8 mouse cellular contexts compared by ENCODE assay signal in the genomic region with DNA sequence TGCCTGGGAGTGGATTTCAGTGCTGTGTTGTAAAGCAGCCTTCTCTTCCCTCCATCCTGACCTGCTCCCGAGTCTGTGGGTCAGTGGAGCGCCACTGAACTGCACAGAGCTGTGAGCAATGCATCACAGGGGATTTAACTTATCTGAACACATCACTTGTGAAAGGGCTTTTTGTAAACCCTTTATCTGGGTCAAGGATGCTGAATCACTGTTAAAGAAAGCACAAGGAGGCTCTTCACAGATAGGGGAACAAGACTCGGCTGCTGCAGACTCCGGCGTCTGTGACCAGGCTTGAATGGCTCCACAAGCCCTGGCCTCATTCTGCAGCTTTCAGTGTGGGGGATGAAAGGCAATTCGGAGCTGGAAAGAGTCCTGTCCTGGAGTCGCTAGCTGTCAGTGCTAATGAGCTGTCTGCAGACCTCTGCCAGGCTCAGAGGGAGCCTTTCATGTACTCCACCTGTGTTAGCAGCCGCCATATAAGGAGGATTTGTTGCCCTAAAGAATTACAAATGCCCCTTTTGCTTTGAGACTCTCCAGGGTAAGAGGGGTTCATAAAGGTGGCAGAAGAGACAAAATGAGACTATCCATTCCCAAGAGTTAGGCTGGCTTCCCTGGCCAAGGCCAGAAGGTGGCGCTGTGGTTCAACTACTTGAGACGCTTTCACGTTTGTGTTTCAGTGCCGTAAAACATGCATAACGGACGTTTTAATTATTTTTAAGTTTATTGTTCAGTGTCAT. TPM values are rescaled to one million over a fixed set of nuclear protein-coding genes. Genes with fewer than 3 reads are reported as not detected.
DNase-seq lines count a peak whose midpoint lies in the region; ATAC-seq lines count a peak whose summit lies in the region.

No protein-coding gene starts in this region.

- peaks cover 14% of the 10 kb centered on the region for H3K4me1 ChIP-seq in hindbrain, embryonic 15.5 days (replicated peaks)

- no peaks in the 10 kb centered on the region for H3K36me3 ChIP-seq in hindbrain, embryonic 15.5 days

- ATAC-seq in hindbrain, embryonic 15.5 days (ENCODE audit: low FRiP score, low read depth) = peak; percentile 80

- 15% methylated on average over 14 of the region's 14 CpGs for WGBS in hindbrain, embryonic 15.5 days

- DNase-seq in MN1 (ENCODE audit: low spot score) = peak; percentile 89
- peak; percentile 87 for DNase-seq in cerebellum, adult 8-10 months
- DNase-seq in frontal cortex, postnatal 14 days (ENCODE audit: low spot score in 2 of 2) = peak; percentile 71 to 86
- peak; percentile 76 for DNase-seq in left cerebral cortex, adult 11 months (ENCODE audit: low spot score)
- peak; percentile 78 to 87 for DNase-seq in lung, postnatal 4 days
- DNase-seq in right cerebral cortex, adult 18-20 months = peak; percentile 81
- DNase-seq in urinary bladder, adult 2 months (ENCODE audit: low spot score) = peak; percentile 68

- peak overlapping the region; percentile 12; the same call in 1 of the 2 replicates for H3K9ac ChIP-seq in hindbrain, embryonic 15.5 days

- H3K27me3 ChIP-seq in hindbrain, embryonic 15.5 days = no peaks in the 10 kb centered on the region

- peak overlapping the region; percentile 58 for H3K4me2 ChIP-seq in hindbrain, embryonic 15.5 days

- H3K9me3 ChIP-seq in hindbrain, embryonic 15.5 days = no peaks in the 10 kb centered on the region

- H3K27ac ChIP-seq in hindbrain, embryonic 15.5 days (replicated peaks) = no peak overlapping the region

- H3K4me3 ChIP-seq in hindbrain, embryonic 15.5 days = peak overlapping the region; percentile 26

RNA-seq across cellular contexts. Expression of a gene that starts 11.3 kb away (rescaled TPM):
- 76.3 and 76.7 TPM in 2 replicates for polyA plus RNA-seq in hindbrain, embryonic 15.5 days (2015; fragmentation: Nextera tagmentation; extraction: Ambion mirVana)
- polyA plus RNA-seq in urinary bladder, adult 2 months (2012; rRNA removed) = 23.7 and 25.1 TPM in 2 replicates
